Comparison of ENCODE assay signal across 10 mouse cellular contexts in the genomic region with DNA sequence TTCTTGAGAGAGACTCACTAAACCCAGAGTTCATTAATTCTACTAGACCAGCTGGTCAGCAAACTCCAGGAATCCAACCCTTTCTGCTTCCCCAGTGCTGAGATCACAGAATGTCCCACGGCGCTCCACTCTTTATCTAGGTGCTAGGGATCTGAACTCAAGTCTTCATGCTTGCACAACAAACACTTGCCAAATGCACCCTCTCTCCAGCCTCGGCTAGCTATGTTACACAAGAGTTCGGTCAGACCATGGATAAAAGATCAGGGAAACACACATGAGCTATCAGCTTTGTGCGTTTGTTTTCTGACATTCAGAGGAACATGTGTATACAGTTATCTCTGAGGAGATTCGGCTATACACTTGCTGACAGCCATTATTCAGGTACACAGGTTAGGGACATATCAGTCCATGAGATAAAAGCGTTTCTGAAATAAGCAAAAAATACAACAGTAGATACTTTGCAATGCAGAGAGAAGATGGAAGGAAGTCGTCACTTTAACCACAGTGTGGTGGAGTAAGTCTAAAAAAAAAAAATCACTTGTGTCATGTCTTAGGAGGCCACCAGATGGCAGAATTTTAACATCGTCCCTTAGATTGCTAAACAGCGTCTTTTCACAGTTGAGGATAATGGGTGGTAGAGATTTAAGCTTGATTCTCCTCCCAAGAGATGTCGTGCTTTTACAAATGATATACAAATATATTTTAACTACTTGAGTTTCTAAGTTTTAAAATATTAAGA. TPM values are rescaled to one million over a fixed set of nuclear protein-coding genes. Genes with fewer than 3 reads are reported as not detected.
DNase-seq lines count a peak whose midpoint lies in the region; ATAC-seq and TF ChIP-seq lines count a peak whose summit lies in the region.
"Had no signal": no experiment of that assay in that cellular context is flagged by ENCODE, and none has a peak within 500 bp of the region (broad histone marks: within the 10 kb centered on the region; RNA-seq: fewer than 3 reads in every experiment).

No protein-coding gene starts in this region.

- H3K9me3 ChIP-seq in liver, postnatal 0 days (ENCODE audit: low read length): no peaks in the 10 kb centered on the region
- H3K9me3 ChIP-seq in limb, embryonic 14.5 days (ENCODE audit: control insufficient read depth, low read length): no peaks in the 10 kb centered on the region
- H3K9me3 ChIP-seq: liver, embryonic 13.5 days had no signal

- no peak for ATAC-seq in liver, postnatal 0 days
- no peak for ATAC-seq in limb, embryonic 14.5 days (ENCODE audit: low FRiP score, low read depth)
- ATAC-seq in activated CD4-positive, CD25-positive, alpha-beta regulatory T cell, adult 4 months: no peak

- H3K27ac ChIP-seq in liver, postnatal 0 days (ENCODE audit: low read depth): no peak overlapping the region
- H3K27ac ChIP-seq in limb, embryonic 14.5 days (replicated peaks; ENCODE audit: low read depth, low read length): no peak overlapping the region
- H3K27ac ChIP-seq in thymus, adult 2 months (ENCODE audit: control insufficient read depth, insufficient read depth, low read length): no peak overlapping the region
- H3K27ac ChIP-seq: liver, embryonic 13.5 days had no signal

- WGBS in liver, postnatal 0 days (ENCODE audit: insufficient replicate concordance): 40% methylated on average over 11 of the region's 11 CpGs
- WGBS in limb, embryonic 14.5 days: 59% methylated on average over 11 of the region's 11 CpGs
- WGBS in thymus, adult 2 months: 50% methylated on average over 11 of the region's 11 CpGs

- H3K27me3 ChIP-seq in liver, postnatal 0 days (ENCODE audit: insufficient read depth, low read length): no peaks in the 10 kb centered on the region
- H3K27me3 ChIP-seq in limb, embryonic 14.5 days (ENCODE audit: control insufficient read depth, insufficient read depth, low read length): no peaks in the 10 kb centered on the region
- no peaks in the 10 kb centered on the region for H3K27me3 ChIP-seq in thymus, adult 2 months (ENCODE audit: control insufficient read depth, insufficient read depth, low read length)
- H3K27me3 ChIP-seq: liver, embryonic 13.5 days had no signal

- no peak overlapping the region for H3K4me2 ChIP-seq in liver, postnatal 0 days (ENCODE audit: low read depth, low read length)
- no peak overlapping the region for H3K4me2 ChIP-seq in limb, embryonic 14.5 days (replicated peaks; ENCODE audit: low read depth, low read length, severe bottlenecking)
- H3K4me2 ChIP-seq: liver, embryonic 13.5 days had no signal

- no peaks in the 10 kb centered on the region for H3K36me3 ChIP-seq in liver, postnatal 0 days (replicated peaks; ENCODE audit: insufficient read depth, low read length)
- H3K36me3 ChIP-seq in limb, embryonic 14.5 days (ENCODE audit: control insufficient read depth, insufficient read depth, low read length): no peaks in the 10 kb centered on the region
- H3K36me3 ChIP-seq in thymus, adult 2 months (ENCODE audit: control insufficient read depth, insufficient read depth, low read length): no peaks in the 10 kb centered on the region
- H3K36me3 ChIP-seq: liver, embryonic 13.5 days had no signal

- TF ChIP-seq CTCF in liver, postnatal 0 days (IDR thresholded peaks at IDR 0.05; ENCODE audit: low read depth): peak; percentile 62
- no peak for TF ChIP-seq CTCF in thymus, adult 2 months (IDR thresholded peaks at IDR 0.05; ENCODE audit: borderline replicate concordance, control insufficient read depth, extremely low read depth, insufficient read depth, low read length, poor library complexity)

- H3K4me1 ChIP-seq in liver, postnatal 0 days (ENCODE audit: insufficient read depth): no peaks in the 10 kb centered on the region
- no peaks in the 10 kb centered on the region for H3K4me1 ChIP-seq in limb, embryonic 14.5 days (ENCODE audit: control insufficient read depth, insufficient read depth, low read length)
- H3K4me1 ChIP-seq in thymus, adult 2 months (replicated peaks; ENCODE audit: control insufficient read depth, insufficient read depth, low read length): no peaks in the 10 kb centered on the region
- H3K4me1 ChIP-seq: liver, embryonic 13.5 days had no signal

- intact Hi-C loops in heart, postnatal 25 days (cut with DNase I): loop anchor here (1.0 to 5.0 kb wide), 2 partner anchors 191 to 516 kb away; no protein-coding TSS in a partner anchor

- TF ChIP-seq EP300 in liver, postnatal 0 days (IDR thresholded peaks at IDR 0.05; ENCODE audit: low read depth): no peak

- no peak overlapping the region for H3K4me3 ChIP-seq in liver, postnatal 0 days (ENCODE audit: low read depth, low read length)
- no peak overlapping the region for H3K4me3 ChIP-seq in limb, embryonic 14.5 days (replicated peaks; ENCODE audit: low read length)
- H3K4me3 ChIP-seq in thymus, adult 2 months (ENCODE audit: control insufficient read depth, insufficient read depth, low read length): no peak overlapping the region
- H3K4me3 ChIP-seq: erythroblast, embryonic 14.5 days; liver, embryonic 13.5 days had no signal

- H3K9ac ChIP-seq in liver, postnatal 0 days (replicated peaks): no peak overlapping the region
- no peak overlapping the region for H3K9ac ChIP-seq in limb, embryonic 14.5 days (ENCODE audit: low read depth, low read length, severe bottlenecking)
- H3K9ac ChIP-seq: liver, embryonic 13.5 days had no signal

- TF ChIP-seq POLR2A in limb, embryonic 14.5 days (IDR thresholded peaks at IDR 0.05; ENCODE audit: borderline replicate concordance, extremely low read depth, insufficient read depth, insufficient read length): no peak
- no peak for TF ChIP-seq POLR2A in thymus, adult 2 months (IDR thresholded peaks at IDR 0.05; ENCODE audit: control insufficient read depth, extremely low read depth, insufficient read depth, low read length, poor library complexity)

- peak; percentile 58 for DNase-seq in heart, adult 11 months
- no peak for DNase-seq in heart, postnatal 25 days (ENCODE audit: low spot score)
- no peak for DNase-seq in liver, postnatal 0 days
- DNase-seq in liver: no peak
- DNase-seq in brain, embryonic 18.5 days (ENCODE audit: low read depth, low spot score): peak; percentile 51
- DNase-seq in limb, embryonic 14.5 days (ENCODE audit: low spot score): peak; percentile 78
- DNase-seq in thymus, adult 2 months: no peak
- DNase-seq: liver, embryonic 13.5 days had no signal

RNA-seq across cellular contexts. Expression of a gene that starts 35.5 kb away (rescaled TPM):
- 1 to 10 TPM; 3.5 to 4.8 TPM for total RNA-seq in heart, postnatal 25 days (2021)
- 5.6 and 6.9 TPM in 2 replicates for polyA plus RNA-seq in liver, postnatal 0 days (2015; fragmentation: Nextera tagmentation; extraction: Ambion mirVana)
- polyA plus RNA-seq in limb, embryonic 14.5 days (2012; rRNA removed): 22.1 and 22.7 TPM in 2 replicates
- polyA plus RNA-seq in limb, embryonic 14.5 days (2014; fragmentation: Nextera tagmentation; extraction: Ambion mirVana): 33.6 and 36.5 TPM in 2 replicates
- not detected for polyA plus RNA-seq in activated CD4-positive, CD25-positive, alpha-beta regulatory T cell, adult 4 months (2017; shearing (Covaris generic))
- polyA plus RNA-seq in thymus, adult 2 months (2012; rRNA removed): 0.41 and 0.49 TPM in 2 replicates
- polyA plus RNA-seq: erythroblast, embryonic 14.5 days had no signal

RNA-seq across cellular contexts. Expression of a gene that starts 46.3 kb away (rescaled TPM):
- total RNA-seq in heart, postnatal 25 days (2021): 1 to 10 TPM; 3.5 to 4.1 TPM
- 0.75 and 0.86 TPM in 2 replicates for polyA plus RNA-seq in liver, postnatal 0 days (2015; fragmentation: Nextera tagmentation; extraction: Ambion mirVana)
- polyA plus RNA-seq in limb, embryonic 14.5 days (2012; rRNA removed): 2.0 and 2.5 TPM in 2 replicates
- polyA plus RNA-seq in limb, embryonic 14.5 days (2014; fragmentation: Nextera tagmentation; extraction: Ambion mirVana): 2.3 and 4.0 TPM in 2 replicates
- under 1 TPM in 1 of 2 experiments, not detected in 1; 0.17 TPM for polyA plus RNA-seq in activated CD4-positive, CD25-positive, alpha-beta regulatory T cell, adult 4 months (2017; shearing (Covaris generic))
- 2.7 and 2.8 TPM in 2 replicates for polyA plus RNA-seq in thymus, adult 2 months (2012; rRNA removed)
- polyA plus RNA-seq: erythroblast, embryonic 14.5 days had no signal

Comparison
In these comparisons a context has a peak if more than half of its experiments do, and no peak if none do; other contexts are left out.
1. DNase-seq: peak in heart, adult 11 months (single experiment), brain, embryonic 18.5 days (single experiment) and limb, embryonic 14.5 days (single experiment); none in heart, postnatal 25 days (single experiment), liver, postnatal 0 days (single experiment), liver (single experiment) and thymus, adult 2 months (single experiment).